Comparison of ENCODE assay signal across 20 mouse cellular contexts in genomic region chr17:43406321-43406720, GRCm38 (mm10).
"Had no signal": no experiment of that assay in that cellular context is flagged by ENCODE, and none has a peak within 500 bp of the region (broad histone marks: within the 10 kb centered on the region; RNA-seq: fewer than 3 reads in every experiment).

No protein-coding gene starts in this region.

- H3K9ac ChIP-seq: limb, embryonic 12.5 days; limb, embryonic 15.5 days; liver, embryonic 14.5 days; liver, postnatal 0 days; lung, embryonic 15.5 days; stomach, embryonic 15.5 days had no signal

- ATAC-seq: liver, postnatal 0 days had no signal

- H3K9me3 ChIP-seq: limb, embryonic 12.5 days; limb, embryonic 15.5 days; lung, embryonic 15.5 days; stomach, embryonic 15.5 days had no signal

- H3K4me3 ChIP-seq: left cerebral cortex, adult 2 months; limb, embryonic 12.5 days; limb, embryonic 15.5 days; lung, embryonic 15.5 days; stomach, embryonic 15.5 days had no signal

- H3K27me3 ChIP-seq: limb, embryonic 12.5 days; limb, embryonic 15.5 days; lung, embryonic 15.5 days; stomach, embryonic 15.5 days had no signal

- H3K36me3 ChIP-seq: limb, embryonic 12.5 days; limb, embryonic 15.5 days; lung, embryonic 15.5 days; stomach, embryonic 15.5 days had no signal

- H3K4me1 ChIP-seq: limb, embryonic 12.5 days; limb, embryonic 15.5 days; stomach, embryonic 15.5 days had no signal

- H3K4me2 ChIP-seq: limb, embryonic 12.5 days; limb, embryonic 15.5 days; liver, embryonic 11.5 days; lung, embryonic 15.5 days; midbrain, embryonic 11.5 days; stomach, embryonic 15.5 days had no signal

- DNase-seq: kidney, adult 18-20 months; kidney, postnatal 36 days; layer of hippocampus, postnatal 36 days; left cerebral cortex, postnatal 4 days; liver, postnatal 0 days; lung, postnatal 14 days; lung, postnatal 4 days; midbrain, embryonic 14.5 days; thymus, adult 2 months; thymus, postnatal 14 days; thymus, postnatal 4 days had no signal

- H3K27ac ChIP-seq: kidney, postnatal 0 days; left cerebral cortex, adult 2 months; limb, embryonic 12.5 days; limb, embryonic 15.5 days; liver, embryonic 14.5 days; lung, embryonic 15.5 days; stomach, embryonic 15.5 days had no signal
